Mouse (Mus musculus): ENCODE data around the gene Hoxa9.

- no peak for TF ChIP-seq CTCF (IDR thresholded peaks at IDR 0.05; ENCODE audit: borderline replicate concordance, insufficient read depth, low read length)
- no peak for TF ChIP-seq POLR2A (IDR thresholded peaks at IDR 0.05; ENCODE audit: low read depth, low read length)
Observed at GRCm38 (mm10) chr6:52203371-52204049, 27.4 kb downstream of the Hoxa9 start.
